Comparison of ENCODE assay signal across 8 mouse cellular contexts in the genomic region with DNA sequence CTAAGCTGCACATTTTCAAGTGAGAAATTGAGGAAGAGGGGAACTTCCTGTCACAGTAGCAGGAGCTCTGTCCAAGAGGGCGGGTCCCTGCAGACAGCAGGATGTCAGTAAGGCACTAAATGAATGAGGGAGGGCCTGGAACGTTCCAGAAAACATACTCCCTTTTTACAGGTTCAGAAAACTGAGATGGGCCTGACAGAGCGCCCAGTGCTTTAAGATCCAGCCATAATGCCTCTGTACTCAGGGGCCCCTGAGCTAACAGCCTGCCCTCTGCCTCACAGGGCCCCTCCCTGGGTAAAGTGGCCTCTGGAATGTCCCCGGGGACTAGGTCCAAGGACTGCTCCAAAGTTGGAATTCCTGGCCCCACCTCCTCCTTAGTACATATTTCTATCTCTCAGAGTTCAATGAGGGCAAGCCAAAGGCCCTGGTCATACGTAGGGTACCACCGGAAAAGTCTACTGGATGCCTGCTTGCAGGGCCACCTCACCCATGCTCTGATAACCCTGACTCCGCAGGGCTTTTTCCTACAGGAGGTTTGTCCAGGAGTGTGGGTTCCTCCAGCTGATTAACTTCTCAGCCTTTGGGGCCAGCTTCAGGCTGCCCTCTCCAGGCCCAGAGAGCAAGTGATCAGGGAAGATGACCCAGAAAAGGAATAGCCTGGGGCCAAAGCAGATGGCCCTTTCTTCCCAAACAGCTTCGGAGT. TPM values are rescaled to one million over a fixed set of nuclear protein-coding genes. Genes with fewer than 3 reads are reported as not detected.
DNase-seq lines count a peak whose midpoint lies in the region; ATAC-seq and TF ChIP-seq lines count a peak whose summit lies in the region.

No protein-coding gene starts in this region.

- WGBS in intestine, embryonic 16.5 days, result 28% methylated on average over 8 of the region's 8 CpGs
- WGBS in liver, postnatal 0 days (ENCODE audit: insufficient replicate concordance), result 28% methylated on average over 8 of the region's 8 CpGs

- in situ Hi-C loops in ES-E14 (cut with MboI; ENCODE audit: low sequenced_read_pairs in 2 of 2, unreplicated experiment in 2 of 2), result no loop called here

- no peak for TF ChIP-seq EP300 in liver, postnatal 0 days (IDR thresholded peaks at IDR 0.05; ENCODE audit: low read depth)

- peak; percentile 60 for ATAC-seq in intestine, embryonic 16.5 days
- no peak for ATAC-seq in liver, postnatal 0 days

- H3K9me3 ChIP-seq in ES-E14 (ENCODE audit: control insufficient read depth, insufficient read depth, low read depth, low read length), result no peaks in the 10 kb centered on the region
- H3K9me3 ChIP-seq in intestine, embryonic 16.5 days (ENCODE audit: control insufficient read depth, low read length), result no peaks in the 10 kb centered on the region
- no peaks in the 10 kb centered on the region for H3K9me3 ChIP-seq in liver, postnatal 0 days (ENCODE audit: low read length)

- peak overlapping the region; percentile 2; the same call in 1 of the 2 replicates for H3K27ac ChIP-seq in ES-E14 (ENCODE audit: insufficient read depth, low read depth, low read length, poor library complexity, severe bottlenecking)
- H3K27ac ChIP-seq in intestine, embryonic 16.5 days (ENCODE audit: low read length), result peak overlapping the region; percentile 100
- peak overlapping the region; percentile 99 for H3K27ac ChIP-seq in liver, postnatal 0 days (ENCODE audit: low read depth)

- TF ChIP-seq CTCF in liver, postnatal 0 days (IDR thresholded peaks at IDR 0.05; ENCODE audit: low read depth), result no peak

- H3K4me2 ChIP-seq in intestine, embryonic 16.5 days (ENCODE audit: low read depth, low read length), result peak overlapping the region; percentile 87
- peak overlapping the region; percentile 76 for H3K4me2 ChIP-seq in liver, postnatal 0 days (ENCODE audit: low read depth, low read length)

- H3K9ac ChIP-seq in ES-E14 (ENCODE audit: insufficient read depth, low read depth, low read length, poor library complexity, severe bottlenecking), result peak overlapping the region; percentile 28; the same call in 1 of the 2 replicates
- H3K9ac ChIP-seq in intestine, embryonic 16.5 days (ENCODE audit: low read depth, low read length), result peak overlapping the region; percentile 64
- peak overlapping the region; percentile 100 for H3K9ac ChIP-seq in liver, postnatal 0 days (replicated peaks)

- peaks cover 11% of the 10 kb centered on the region for H3K36me3 ChIP-seq in ES-E14 (ENCODE audit: control insufficient read depth, insufficient read depth, low read length, poor library complexity, severe bottlenecking)
- H3K36me3 ChIP-seq in intestine, embryonic 16.5 days (ENCODE audit: control insufficient read depth, insufficient read depth, low read length), result peaks cover 4% of the 10 kb centered on the region; the same call in 1 of the 2 replicates
- H3K36me3 ChIP-seq in liver, postnatal 0 days (replicated peaks; ENCODE audit: insufficient read depth, low read length), result peaks cover 8% of the 10 kb centered on the region

- peak; percentile 81 for DNase-seq in CD4-positive helper T cell, adult 2 months (ENCODE audit: low read depth, low spot score)
- no peak for DNase-seq in ES-E14 (ENCODE audit: low read depth, low spot score)
- DNase-seq in heart, adult 11 months, result peak; percentile 99
- DNase-seq in liver, postnatal 0 days, result peak; percentile 56
- DNase-seq in retina, embryonic 14.5 days (ENCODE audit: low spot score), result peak; percentile 62
- no peak for DNase-seq in urinary bladder, postnatal 10 days (ENCODE audit: low spot score)
- no peak for DNase-seq in frontal cortex, postnatal 14 days (ENCODE audit: low spot score in 2 of 2)

- H3K27me3 ChIP-seq in intestine, embryonic 16.5 days (replicated peaks; ENCODE audit: control insufficient read depth, insufficient read depth, low read length), result no peaks in the 10 kb centered on the region
- H3K27me3 ChIP-seq in liver, postnatal 0 days (ENCODE audit: insufficient read depth, low read length), result no peaks in the 10 kb centered on the region

- H3K4me1 ChIP-seq in ES-E14 (ENCODE audit: control insufficient read depth in 2 of 2, insufficient read depth in 2 of 2, low read length in 2 of 2, poor library complexity in 1 of 2), result peaks cover 0 to 41% of the 10 kb centered on the region in 2 experiments; a peak in 3 of 4 replicates
- H3K4me1 ChIP-seq in intestine, embryonic 16.5 days (ENCODE audit: control insufficient read depth, insufficient read depth, low read length), result peaks cover 46% of the 10 kb centered on the region
- peaks cover 61% of the 10 kb centered on the region for H3K4me1 ChIP-seq in liver, postnatal 0 days (ENCODE audit: insufficient read depth)

- no peak overlapping the region for H3K4me3 ChIP-seq in ES-E14 (ENCODE audit: insufficient read depth in 1 of 2, low read depth in 1 of 2, low read length in 2 of 2, poor library complexity in 1 of 2, severe bottlenecking in 1 of 2)
- peak overlapping the region; percentile 24 for H3K4me3 ChIP-seq in intestine, embryonic 16.5 days (ENCODE audit: low read length)
- H3K4me3 ChIP-seq in liver, postnatal 0 days (ENCODE audit: low read depth, low read length), result 0 out of 2 replicates have a peak overlapping the region, but pooled peaks have one; percentile 0

TF ChIP-seq in ES-E14, 5 proteins besides CTCF, POLR2A, EP300 and RAD21:
- no peak for TF ChIP-seq ZC3H11A (IDR thresholded peaks at IDR 0.05; ENCODE audit: borderline replicate concordance, low read depth, low read length)
- TF ChIP-seq CHD2 (IDR thresholded peaks at IDR 0.05; ENCODE audit: low read depth, low read length), result no peak
- no peak for TF ChIP-seq ZNF384 (IDR thresholded peaks at IDR 0.05; ENCODE audit: low read depth, low read length)
- no peak for TF ChIP-seq MAFK (IDR thresholded peaks at IDR 0.05; ENCODE audit: insufficient read depth, low read depth, low read length)
- TF ChIP-seq HCFC1 (IDR thresholded peaks at IDR 0.05; ENCODE audit: borderline replicate concordance, insufficient read depth, low read length), result no peak

RNA-seq across cellular contexts. Expression of gene Actb, which starts 3.2 kb away (rescaled TPM):
- 3,755 and 4,692 TPM in 2 replicates for total RNA-seq in ES-E14 (2012; rRNA removed)
- polyA plus RNA-seq in intestine, embryonic 16.5 days (2015; fragmentation: Nextera tagmentation; extraction: Ambion mirVana), result 14,111 and 16,287 TPM in 2 replicates
- polyA plus RNA-seq in liver, postnatal 0 days (2015; fragmentation: Nextera tagmentation; extraction: Ambion mirVana), result 6,710 and 7,738 TPM in 2 replicates

RNA-seq across cellular contexts. Expression of gene Fbxl18, which starts 14.5 kb away (rescaled TPM):
- total RNA-seq in ES-E14 (2012; rRNA removed), result 20.1 and 27.1 TPM in 2 replicates
- 7.7 and 10.3 TPM in 2 replicates for polyA plus RNA-seq in intestine, embryonic 16.5 days (2015; fragmentation: Nextera tagmentation; extraction: Ambion mirVana)
- 1.8 and 3.2 TPM in 2 replicates for polyA plus RNA-seq in liver, postnatal 0 days (2015; fragmentation: Nextera tagmentation; extraction: Ambion mirVana)

RNA-seq across cellular contexts. Expression of gene Fscn1, which starts 50.4 kb away (rescaled TPM):
- 161 and 310 TPM in 2 replicates for total RNA-seq in ES-E14 (2012; rRNA removed)
- 120 and 129 TPM in 2 replicates for polyA plus RNA-seq in intestine, embryonic 16.5 days (2015; fragmentation: Nextera tagmentation; extraction: Ambion mirVana)
- 6.9 and 7.3 TPM in 2 replicates for polyA plus RNA-seq in liver, postnatal 0 days (2015; fragmentation: Nextera tagmentation; extraction: Ambion mirVana)

Comparison
In these comparisons a context has a peak if more than half of its experiments do, and no peak if none do; other contexts are left out.
1. DNase-seq: peak in CD4-positive helper T cell, adult 2 months (single experiment), heart, adult 11 months (single experiment), liver, postnatal 0 days (single experiment) and retina, embryonic 14.5 days (single experiment); none in ES-E14 (single experiment), urinary bladder, postnatal 10 days (single experiment) and frontal cortex, postnatal 14 days (0 of 2).
2. H3K27ac ChIP-seq: peak in every context shown above with its lines; median percentile 100 in intestine, embryonic 16.5 days; 99 in liver, postnatal 0 days; 2 in ES-E14.
3. H3K4me3 ChIP-seq: peak in intestine, embryonic 16.5 days (single experiment) and liver, postnatal 0 days (single experiment); none in ES-E14 (0 of 2).
4. H3K9ac ChIP-seq: peak in every context shown above with its lines; median percentile 100 in liver, postnatal 0 days; 64 in intestine, embryonic 16.5 days; 28 in ES-E14.
5. RNA of gene Fscn1, which starts 50.4 kb away (polyA plus RNA-seq): 120 to 129 TPM in intestine, embryonic 16.5 days; 6.9 to 7.3 TPM in liver, postnatal 0 days; every median in the first group is over 10 times any median in the second.